Mouse (Mus musculus): ENCODE results near the gene Smyd3.
A peak's percentile ranks its signal among the peaks of the same experiment; 100 is the strongest.

Gene Smyd3

DNA sequence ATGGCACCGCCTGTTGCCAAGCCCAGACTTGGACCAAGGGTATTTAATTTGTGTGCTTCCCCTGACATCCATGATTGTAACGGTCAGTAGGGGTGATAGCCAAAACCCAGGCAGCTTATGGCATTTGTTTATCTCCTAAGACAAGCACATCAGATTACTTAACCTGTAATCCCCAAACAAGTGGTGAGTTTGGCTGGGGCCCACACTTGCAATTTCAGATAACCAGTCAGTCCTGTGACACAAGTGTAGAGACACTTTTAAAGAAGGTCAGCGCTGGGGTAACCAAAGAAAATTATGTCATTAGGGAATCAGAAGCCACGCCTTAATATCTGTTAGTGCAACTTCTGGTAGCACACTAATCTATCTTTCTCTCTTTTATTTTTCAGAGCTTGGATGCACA lies 456.8 kb downstream of the Smyd3 start:
- DNase-seq (ENCODE audit: low spot score) = peak; percentile 12

DNA sequence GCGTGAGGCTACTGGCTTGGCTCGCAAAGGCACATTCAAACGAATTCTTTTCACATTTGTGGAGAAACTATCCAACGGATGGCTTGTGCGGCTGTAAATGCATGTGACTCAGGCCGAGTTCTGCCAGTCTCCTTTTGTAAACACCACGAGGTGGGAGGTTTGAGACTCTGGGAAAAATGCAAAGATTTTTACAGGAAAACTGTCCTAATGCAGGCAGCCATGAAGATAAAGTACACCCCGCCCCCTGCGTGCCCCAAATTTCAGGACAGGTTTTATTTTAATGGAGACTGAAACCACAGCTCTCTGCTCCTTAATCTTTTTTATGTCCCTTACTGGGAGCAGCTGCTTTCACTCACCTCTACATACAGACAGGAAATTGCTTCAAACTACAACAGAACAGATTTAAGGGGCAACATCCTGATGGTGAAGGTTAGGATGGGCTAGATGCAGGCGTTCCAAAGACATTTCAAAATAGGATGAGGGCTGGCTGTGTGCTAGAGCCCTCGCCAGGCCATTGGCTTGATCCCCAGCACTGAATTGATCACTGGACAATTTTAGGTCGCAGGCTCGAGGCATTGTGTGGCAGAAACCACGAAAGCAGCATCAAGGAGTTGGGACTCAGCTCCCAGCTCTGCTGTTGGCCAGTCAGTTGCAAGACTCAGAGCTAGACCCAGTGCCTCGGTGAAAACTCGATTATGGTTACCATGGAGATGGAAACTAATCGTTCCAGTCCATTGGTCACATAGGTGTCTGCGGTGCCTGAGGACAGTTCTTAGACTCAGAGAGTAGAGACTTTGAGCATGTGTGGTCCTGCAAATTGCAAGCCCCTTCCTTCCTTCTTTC lies 457.5 kb downstream of the Smyd3 start:
- no peak for DNase-seq (ENCODE audit: low spot score)

DNA sequence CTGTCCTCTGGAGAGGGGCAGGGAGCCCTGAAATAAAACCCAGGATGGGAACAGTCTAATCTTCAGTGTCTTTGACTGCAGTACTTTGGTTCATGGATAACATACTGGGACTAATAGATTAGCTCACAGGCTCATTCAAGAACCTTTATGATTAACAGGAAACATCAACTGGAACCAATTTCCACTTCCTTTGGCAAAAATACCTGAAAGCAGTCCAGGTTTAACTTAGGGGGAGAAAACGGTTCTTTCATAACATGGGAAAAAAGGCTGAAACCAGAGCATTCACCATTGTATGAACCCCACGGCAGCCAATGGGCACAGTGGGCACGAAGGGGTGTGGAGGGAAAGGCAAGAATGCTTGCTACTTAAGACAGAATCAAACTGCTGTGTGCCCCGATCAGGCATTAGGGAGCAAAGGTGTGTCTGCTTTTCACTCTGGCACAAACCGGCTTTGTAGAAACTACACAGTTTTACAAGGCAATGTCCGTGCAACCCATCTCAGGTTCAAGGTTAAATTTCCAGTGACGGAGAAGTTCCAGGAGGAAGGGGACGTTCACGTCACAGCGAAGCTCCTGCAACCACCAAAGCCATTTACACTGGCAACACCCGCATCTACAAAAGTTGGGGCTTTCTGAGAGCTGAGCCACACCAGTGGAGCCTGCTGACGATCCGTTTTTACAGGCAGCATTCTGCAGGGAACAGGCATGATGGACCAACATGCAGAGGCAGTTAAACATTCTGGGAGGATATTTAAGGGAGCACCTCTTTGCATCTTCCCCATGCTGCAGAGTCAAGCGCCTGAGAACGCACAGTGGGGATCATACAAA lies 458.3 kb downstream of the Smyd3 start:
- DNase-seq (ENCODE audit: low spot score) = no peak

DNA sequence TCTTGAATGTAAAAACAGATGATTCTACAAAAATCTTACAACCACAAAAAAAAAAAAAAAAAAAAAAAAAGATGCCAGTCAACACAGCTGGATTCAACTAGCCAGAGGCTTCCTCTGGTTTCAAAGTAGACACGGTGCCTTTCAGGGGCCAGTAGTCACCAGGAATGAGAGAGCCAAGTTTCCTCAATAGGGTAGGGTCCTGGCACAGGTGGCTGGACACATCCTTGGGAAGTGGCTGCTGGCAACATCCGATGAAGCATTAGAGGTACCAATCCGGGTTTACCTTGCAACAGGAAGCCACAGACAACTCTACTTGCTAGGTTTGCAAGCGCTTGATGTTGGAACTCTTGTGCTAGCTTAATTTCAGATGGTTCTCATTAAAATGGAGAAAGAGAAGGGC lies 459.2 kb downstream of the Smyd3 start:
- DNase-seq (ENCODE audit: low spot score) = no peak

DNA sequence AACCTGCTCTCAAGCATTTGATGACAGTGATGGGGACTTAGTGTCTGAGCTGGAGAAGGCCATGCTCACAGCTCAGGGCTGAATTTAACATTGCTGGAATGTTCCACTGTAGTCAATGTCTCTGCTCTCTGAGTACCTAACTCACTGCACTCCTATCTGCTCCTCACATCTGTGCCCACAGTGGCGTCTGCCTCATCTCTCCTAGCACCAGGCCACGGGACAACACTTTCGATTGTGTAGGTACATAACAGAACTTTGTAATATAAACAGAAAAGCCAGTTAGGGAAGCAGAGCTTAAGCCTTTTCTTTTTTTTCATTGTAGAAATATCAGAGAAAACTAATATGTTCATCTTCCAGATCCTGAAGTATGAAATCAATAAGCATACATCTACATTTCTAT lies 462.1 kb downstream of the Smyd3 start:
- no peak for DNase-seq (ENCODE audit: low spot score)

DNA sequence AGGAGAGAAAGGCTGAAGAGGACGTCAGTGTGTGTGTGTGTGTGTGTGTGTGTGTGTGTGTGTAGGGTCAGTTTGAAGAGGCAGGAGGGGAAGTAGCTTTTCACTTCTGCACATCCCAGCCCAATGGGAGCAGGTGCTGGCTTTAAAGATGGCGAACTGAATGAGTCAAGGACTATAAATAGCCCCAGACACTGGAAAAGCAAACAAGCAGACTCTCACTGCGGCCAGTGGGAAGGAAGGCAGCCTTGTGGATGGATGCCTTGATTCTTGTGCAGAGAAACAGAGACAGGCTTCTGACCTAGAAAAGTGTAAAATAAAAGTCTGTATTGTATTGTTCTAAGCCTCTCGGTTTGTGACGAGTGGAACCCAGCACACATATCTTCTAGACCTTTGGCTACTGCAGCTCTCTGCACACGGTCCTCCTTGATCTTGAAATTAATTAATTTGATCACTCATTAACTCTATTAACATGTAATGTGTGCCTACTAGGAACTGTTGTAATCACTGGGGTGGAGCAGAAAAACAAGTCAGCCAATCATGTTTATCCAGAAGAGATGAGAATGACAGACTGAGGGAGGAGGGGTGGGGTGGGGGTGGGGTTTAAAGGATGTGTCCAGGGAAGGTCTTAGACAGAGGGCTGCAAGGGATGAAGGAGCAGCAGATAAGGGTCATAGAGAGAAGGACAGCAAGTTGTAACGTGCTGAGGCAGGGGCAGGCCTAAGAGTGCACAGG lies 463.3 kb downstream of the Smyd3 start:
- no peak for DNase-seq (ENCODE audit: low spot score)

DNA sequence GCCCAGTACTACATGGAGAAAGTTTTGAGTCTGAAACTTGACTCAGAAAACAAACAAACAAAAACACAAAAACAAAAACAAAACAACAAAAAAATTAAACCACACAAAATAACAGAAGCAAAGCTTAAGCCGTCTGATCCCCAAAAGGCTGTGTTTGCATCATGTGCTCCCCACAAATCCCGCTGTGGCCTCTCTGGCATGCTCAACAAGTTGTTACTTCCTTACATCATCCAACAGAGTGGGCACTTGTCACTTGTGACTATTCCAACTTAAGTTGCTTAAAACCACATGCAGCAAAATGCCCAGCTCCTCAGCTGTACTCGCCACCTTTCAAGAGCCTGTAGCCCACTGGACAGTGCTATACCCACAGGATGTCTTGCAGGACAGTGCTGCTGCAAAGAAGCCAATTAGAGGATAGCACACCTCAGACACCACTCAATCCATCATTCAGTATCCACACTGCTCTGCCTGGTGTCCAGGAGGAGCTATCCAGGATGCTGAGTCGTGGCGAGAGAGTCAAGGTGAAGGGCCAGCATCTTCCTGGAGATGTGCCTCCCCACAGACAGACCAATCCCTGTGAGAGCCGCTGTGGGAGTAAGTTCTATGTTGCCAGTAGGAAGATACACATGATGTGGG lies 465.2 kb downstream of the Smyd3 start:
- no peak for DNase-seq (ENCODE audit: low spot score)

DNA sequence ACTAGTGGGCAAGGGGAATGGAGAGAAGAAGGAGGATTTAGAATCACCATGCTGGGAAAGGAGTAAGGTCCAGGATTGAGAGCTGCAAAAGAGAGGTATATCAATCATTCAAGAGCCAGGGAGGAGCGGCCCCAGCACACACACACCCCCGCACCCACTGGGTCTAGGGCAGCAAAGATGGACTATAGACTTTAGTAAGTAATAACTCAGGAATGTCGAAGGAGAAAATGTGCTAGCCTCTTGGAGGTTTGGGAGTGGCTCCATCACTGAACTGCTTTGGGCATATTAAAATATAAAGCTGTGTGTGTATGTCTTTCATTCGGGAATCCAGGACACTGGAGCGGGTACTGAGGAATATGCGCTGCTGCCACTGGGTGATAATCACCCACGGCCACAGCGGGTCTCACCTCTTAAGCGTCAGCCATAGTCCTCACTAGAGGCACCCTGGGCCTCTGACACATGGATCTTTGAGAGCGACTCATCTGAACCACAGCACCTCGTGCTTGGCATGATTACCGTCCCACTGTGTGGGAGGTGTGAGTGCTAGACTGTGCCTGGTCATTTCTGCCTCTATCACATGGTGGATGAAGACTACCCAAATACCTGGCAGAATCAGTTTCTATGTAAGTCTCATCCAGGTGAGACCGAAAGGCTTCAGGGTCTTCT lies 469.8 kb downstream of the Smyd3 start:
- no peak for DNase-seq (ENCODE audit: low spot score)

DNA sequence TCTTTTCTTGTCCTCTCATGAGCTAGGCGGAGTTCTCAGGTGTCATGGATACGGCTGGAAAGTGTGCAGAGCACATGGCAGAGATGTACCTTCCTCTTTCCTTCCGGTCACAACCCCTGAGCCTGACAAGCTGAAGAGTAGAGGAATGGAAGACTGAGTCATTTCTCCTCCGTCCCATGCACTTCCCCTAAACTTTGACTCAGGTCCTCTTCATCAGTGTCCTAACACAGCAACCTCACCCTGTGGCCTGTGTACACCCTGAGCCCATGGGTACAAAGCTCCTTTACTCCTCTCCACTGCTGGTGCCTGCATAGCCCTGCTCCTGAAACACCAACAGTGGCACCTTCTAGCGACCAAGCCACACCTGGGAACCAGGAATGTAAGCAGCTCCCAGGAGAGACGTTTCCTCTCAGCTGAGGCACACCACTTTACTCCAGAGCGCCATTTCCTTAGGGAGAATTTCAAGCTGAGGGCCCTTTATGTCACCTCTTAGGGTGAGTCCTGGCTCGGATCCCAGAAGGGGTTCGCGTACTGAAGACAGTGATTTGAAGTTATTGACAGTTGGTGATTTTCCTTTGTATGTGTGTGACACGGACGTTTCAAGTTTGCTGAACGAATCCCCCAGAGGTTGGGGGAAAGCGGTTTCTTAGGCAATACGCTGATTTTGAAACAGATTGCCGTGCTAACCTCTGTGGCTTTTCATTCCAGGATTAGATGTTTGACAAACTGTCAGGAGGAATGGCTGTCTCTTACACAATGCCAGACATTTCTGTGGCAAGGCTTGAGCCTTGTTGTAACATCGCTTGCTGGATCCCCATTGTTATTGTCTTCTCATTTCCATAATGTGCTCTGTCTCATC lies 471.8 kb downstream of the Smyd3 start:
- no peak for DNase-seq (ENCODE audit: low spot score)

DNA sequence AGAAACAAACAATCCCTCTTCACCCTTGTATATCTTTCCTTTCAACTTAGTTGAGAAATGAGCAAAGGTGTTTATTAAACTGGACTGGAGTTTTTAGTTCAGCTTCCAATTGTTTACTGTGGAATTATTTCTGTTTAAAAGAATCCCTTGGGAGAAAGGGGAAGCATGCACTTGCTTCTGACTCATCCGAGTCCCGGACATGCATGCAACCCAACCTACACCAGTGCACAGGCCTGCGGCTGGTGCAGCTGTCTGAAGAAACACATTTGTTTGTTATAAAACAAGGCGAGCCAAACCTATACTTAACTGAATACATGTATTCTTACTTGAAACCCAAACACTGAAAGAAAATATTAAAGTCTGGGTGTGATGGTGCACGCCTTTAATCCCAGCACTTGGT lies 473.7 kb downstream of the Smyd3 start:
- no peak for DNase-seq (ENCODE audit: low spot score)

DNA sequence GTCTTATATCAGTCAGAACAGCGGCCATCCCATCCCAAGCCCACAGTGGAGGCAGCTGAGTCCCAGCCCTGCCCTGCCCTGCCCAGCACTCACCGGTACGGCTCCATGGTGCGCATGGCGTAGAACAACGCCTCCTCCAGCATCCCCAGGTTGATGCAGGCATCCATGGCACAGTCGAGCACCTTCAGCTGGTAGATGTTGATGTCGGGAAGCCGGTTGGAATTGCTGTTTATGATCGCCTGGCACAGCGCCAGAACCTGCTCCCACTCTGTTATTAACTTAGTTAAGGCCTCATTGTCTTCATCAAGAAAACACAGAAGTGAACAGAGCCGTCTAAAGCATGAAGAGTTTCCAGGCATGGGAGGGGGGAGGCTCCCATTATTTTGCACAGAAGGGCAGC lies 474.2 kb downstream of the Smyd3 start:
- DNase-seq (ENCODE audit: low spot score) = no peak

DNA sequence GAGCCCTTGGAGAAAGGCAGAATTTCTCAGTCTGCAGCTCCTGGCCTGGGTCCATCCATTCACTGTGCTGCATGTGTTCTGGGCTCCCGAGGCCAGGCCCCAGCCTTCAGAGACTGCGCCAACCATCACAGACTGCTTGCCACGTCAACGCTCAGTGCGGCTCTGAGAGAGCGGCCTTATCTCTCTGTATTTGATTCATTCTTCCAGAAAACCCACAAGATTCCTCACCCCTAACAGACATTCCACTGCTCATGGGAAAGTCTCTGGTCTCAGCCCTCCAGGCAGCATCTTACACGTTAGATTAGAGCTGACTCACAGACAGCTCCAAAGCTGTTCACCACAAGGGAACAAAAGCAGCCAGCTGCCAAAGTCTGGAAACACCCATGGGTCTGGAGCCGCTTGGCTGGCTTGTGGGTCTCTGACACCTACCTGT lies 475.9 kb downstream of the Smyd3 start:
- peak; percentile 41 for DNase-seq (ENCODE audit: low spot score)

DNA sequence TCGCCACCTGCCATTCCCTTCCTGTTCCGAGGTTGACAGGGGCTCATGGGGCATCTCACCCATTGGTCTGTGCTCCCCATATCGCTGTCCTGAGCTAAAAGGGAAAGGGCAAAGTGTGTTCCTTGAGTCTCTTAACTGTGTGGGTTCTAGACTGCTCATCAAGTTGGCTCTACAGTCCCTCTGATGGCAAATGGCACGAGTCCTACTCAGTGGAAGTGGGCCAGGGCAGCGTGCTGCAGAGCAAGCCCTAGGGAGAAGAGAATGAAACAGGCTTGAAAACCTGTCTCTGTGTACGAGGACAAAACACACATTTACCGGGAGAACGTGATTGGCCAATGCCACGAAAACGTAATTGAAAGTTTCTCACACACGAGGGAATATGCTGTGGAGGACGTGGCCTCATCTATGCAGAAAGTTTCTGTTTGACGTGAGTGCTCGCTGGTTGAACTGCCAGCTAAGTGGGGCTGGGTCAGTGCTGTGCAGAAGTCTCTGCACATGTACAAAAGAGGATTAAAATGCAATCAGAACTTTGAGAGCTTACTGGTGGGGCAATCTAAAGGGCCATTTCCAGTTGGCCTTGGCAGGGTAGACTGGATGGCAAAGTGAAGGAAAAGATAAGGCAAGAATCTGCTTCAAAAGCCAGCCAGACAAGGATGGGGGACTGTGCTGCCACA lies 476.5 kb downstream of the Smyd3 start:
- DNase-seq (ENCODE audit: low spot score) = no peak

DNA sequence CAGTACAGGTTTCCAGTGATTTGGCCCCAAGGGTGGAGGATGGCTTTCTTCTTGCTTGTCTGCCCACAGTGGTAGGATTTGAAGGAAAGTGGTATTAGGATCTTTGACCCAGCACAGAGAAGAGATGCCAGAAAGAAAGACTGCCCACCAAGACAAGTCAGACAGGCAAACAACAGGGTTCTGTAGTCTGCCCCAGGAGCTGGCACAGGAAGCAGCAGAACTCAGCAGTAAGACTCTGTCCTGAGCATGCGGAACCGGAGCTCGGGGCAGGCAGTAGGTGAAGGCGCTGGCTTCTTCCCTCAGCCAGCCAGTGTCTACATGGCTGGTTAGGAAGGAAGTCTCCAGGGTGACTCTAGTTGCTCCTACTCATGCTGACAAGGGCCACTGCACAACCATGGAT lies 479.0 kb downstream of the Smyd3 start:
- DNase-seq (ENCODE audit: low spot score) = no peak

DNA sequence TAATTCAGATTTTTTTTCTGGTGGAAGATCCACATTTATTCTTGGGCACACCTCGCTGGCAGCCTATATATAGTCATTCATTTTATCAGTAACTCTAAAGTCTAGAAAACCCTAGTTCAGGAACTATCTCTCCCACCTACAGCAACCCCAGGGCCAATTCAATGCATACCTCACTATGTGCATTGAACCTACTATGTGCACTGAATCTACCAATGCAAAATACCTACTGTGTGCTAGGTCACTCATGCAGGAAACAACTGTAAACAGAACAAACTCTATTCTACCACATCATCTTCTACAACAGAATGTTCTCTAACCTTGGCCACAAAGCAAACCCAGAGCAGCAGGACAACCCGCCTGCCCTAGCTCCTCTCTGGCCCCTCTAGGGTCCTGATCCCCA lies 484.9 kb downstream of the Smyd3 start:
- no peak for DNase-seq (ENCODE audit: low spot score)

DNA sequence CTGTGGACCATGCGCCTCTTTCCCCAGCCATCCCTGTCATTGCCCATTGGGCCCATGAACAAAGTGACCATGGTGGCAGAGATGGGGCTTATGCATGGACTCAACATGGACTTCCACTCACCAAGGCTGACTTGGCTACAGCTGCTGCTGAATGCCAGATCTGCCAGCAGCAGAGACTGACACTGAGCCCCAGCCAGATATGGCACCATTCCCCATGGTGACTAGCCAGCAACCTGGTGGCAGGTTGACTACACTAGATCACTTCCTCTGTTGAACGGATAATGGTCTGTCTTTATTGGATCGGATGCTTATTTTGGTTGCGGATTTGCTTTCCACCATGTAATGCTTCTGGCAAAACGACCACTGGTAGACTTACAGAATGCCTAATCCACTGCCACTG lies 486.3 kb downstream of the Smyd3 start:
- DNase-seq (ENCODE audit: low spot score) = no peak

DNA sequence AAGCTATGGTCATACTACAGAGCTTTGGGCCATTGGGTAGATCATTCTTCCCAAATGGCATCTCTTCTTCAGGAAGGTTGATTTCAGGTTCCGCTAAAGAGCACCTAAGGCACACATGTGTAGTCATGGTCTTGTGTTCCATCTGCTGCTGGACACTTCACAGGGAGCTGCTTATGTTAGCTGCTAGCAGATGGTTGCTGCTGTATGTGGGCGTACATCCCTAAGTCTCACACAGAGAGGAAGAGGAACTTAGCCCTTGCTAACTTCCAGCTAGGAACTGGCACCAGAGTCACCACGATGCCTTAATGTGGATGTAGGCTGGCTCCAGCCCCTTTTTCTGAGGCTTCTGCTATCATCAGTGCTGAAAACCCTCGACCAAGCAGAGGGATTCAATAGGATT lies 491.2 kb downstream of the Smyd3 start:
- no peak for DNase-seq (ENCODE audit: low spot score)

DNA sequence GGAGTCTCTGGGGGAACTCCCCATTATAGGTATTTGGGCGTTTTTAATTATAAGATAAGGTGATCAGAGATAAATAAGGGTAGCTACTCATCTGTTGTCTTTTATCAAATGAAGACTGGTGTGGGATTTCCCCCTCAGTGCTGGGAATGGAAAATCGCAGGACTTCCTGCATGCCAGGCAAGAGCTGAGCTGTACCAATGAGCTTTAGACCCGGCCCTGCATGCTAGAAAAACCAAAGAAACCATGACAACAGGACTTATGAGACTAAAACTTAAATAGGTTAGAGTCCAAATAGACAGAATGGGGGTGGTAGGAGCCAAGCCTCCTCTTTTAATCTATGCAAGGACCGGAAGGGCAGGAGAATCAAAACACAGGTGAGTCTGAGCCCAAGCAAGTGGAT lies 492.7 kb downstream of the Smyd3 start:
- no peak for DNase-seq (ENCODE audit: low spot score)

DNA sequence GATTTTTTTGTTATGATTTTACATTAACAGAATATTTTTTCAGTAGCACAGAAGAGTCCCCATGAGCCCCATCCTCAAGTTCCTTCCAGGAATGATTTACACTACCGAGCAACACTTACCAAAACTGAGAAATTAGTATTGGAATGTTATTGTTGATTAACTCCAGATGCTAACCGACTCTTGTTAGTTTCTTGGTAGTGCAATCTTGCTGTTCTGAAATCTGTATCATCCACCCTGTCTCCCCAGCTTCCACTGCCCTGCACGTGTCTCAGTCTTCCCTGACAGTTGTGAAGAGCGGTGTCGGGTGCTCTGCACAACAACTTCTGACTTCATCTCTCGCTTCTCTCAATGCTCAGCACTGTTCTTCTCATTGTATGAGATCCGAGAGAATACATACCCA lies 494.4 kb downstream of the Smyd3 start:
- DNase-seq (ENCODE audit: low spot score) = no peak

DNA sequence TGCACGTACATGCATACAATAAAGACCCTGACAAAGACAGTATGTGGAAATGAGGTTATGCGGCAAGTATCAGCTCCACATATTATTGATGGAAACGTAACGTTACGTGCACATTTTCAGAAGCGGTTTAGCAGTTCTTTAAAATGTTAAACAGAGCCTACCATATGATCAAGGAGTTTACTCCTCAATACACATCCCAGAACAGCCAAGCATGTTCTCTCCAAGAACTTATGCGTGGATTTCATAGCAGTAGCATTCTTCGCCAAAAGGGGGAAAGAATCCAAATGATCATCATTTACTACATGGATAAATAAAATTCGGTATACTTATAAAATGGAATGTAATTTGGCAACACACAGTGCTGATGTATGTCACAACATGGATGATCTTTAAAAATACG lies 500.4 kb downstream of the Smyd3 start:
- DNase-seq (ENCODE audit: low spot score) = no peak

Data from urinary bladder, postnatal 14 days (tissue).